Mouse (Mus musculus) heart, embryonic 16.5 days (tissue): ENCODE measurements around the gene Mark2. TPM values are rescaled to one million over a fixed set of nuclear protein-coding genes. Genes with fewer than 3 reads are reported as not detected.

Source experiments
- ATAC-seq: fragments of 200-750 bp; cut with Nextera tagmentation; replicated peaks from 2 replicates; pipeline ENCODE4 v1.8.0; 2017; ENCODE audit warnings: moderate number of reproducible peaks; ENCODE audit not compliant: insufficient read depth, low FRiP score; ENCODE audit errors: extremely low read depth
- H3K27ac ChIP-seq: fragments of 300-500 bp; sonication (generic); 2 replicates; pipeline ENCODE4 v1.5.1; 2014; ENCODE audit warnings: mild to moderate bottlenecking, low read length, control low read depth, moderate library complexity
- H3K27me3 ChIP-seq: fragments of 300-500 bp; sonication (generic); 2 replicates; pipeline ENCODE4 v1.6.1; 2014; ENCODE audit warnings: low read length, mixed read lengths; ENCODE audit not compliant: control insufficient read depth, insufficient read depth
- H3K36me3 ChIP-seq: fragments of 300-500 bp; sonication (generic); 2 replicates; pipeline ENCODE4 v1.6.1; 2014; ENCODE audit not compliant: control insufficient read depth, insufficient read depth
- H3K4me1 ChIP-seq: fragments of 300-500 bp; sonication (generic); 2 replicates; pipeline ENCODE4 v1.6.1; 2014; ENCODE audit warnings: low read length, mixed read lengths; ENCODE audit not compliant: control insufficient read depth, insufficient read depth
- H3K4me2 ChIP-seq: fragments of 300-500 bp; sonication (generic); 2 replicates; pipeline ENCODE4 v1.6.1; 2014; ENCODE audit warnings: low read depth, mild to moderate bottlenecking, control low read depth, low read length
- H3K4me3 ChIP-seq: fragments of 300-500 bp; sonication (generic); 2 replicates; pipeline ENCODE4 v1.5.1; 2014; ENCODE audit warnings: mild to moderate bottlenecking, control low read depth, low read length
- H3K9ac ChIP-seq: fragments of 300-500 bp; sonication (generic); 2 replicates; pipeline ENCODE4 v1.6.1; 2014; ENCODE audit warnings: low read length, control low read depth
- H3K9me3 ChIP-seq: fragments of 300-500 bp; sonication (generic); replicated peaks from 2 replicates; pipeline ENCODE4 v1.6.1; 2016; ENCODE audit warnings: low read length; ENCODE audit not compliant: control insufficient read depth
- whole genome bisulfite sequencing: fragments of 180-500 bp; shearing (Covaris S2); extraction: QIAGEN DNeasy Blood & Tissue Kit; methylation state at CpG from one replicate; pipeline ENCODE4 v1.1.7; 2014; 5-methylcytosine and 5-hydroxymethylcytosine counted together
- polyA plus RNA-seq: library from polyadenylated mRNA; unstranded; fragments of >200 nt; fragmentation: Nextera tagmentation; extraction: Ambion mirVana; gene quantifications from 2 replicates; pipeline ENCODE4 v1.2.1, GENCODE M21; 2015

Mark2 gene
- polyA plus RNA-seq, 1 experiment from 2014 or later: 32.4 TPM

GRCm38 (mm10) chr19:7294098-7294876 is 47.4 kb downstream of the Mark2 start:
- H3K27ac ChIP-seq: no peak overlapping the region; the same call in 1 of the 2 replicates
- H3K4me3 ChIP-seq: peak overlapping the region; percentile 36

GRCm38 (mm10) chr19:7291958-7292709 is 49.5 kb downstream of the Mark2 start:
- Histone ChIP-seq H3K27ac (no peak overlapping the region), H3K4me3 (no peak overlapping the region), H3K9me3 (no peaks in the 10 kb centered on the region), H3K36me3 (no peaks in the 10 kb centered on the region), H3K4me1 (peaks cover 42% of the 10 kb centered on the region), H3K4me2 (no peak overlapping the region), H3K9ac (no peak overlapping the region), H3K27me3 (no peaks in the 10 kb centered on the region)
- no peak for ATAC-seq
- WGBS: 85% methylated on average over 7 of the region's 7 CpGs

More at GRCm38 (mm10) chr19:7294098-7294876, 47.4 kb downstream of the Mark2 start:
- Histone ChIP-seq H3K36me3 (no peaks in the 10 kb centered on the region), H3K4me2 (peak overlapping the region; percentile 44), H3K9me3 (no peaks in the 10 kb centered on the region), H3K9ac (0 out of 2 replicates have a peak overlapping the region, but pooled peaks have one; percentile 24), H3K27me3 (no peaks in the 10 kb centered on the region), H3K4me1 (peaks cover 42% of the 10 kb centered on the region)
- 59% methylated on average over 8 of the region's 8 CpGs for WGBS
- ATAC-seq: no peak

- Histone ChIP-seq H3K27ac (no peak overlapping the region), H3K9me3 (no peaks in the 10 kb centered on the region), H3K27me3 (no peaks in the 10 kb centered on the region), H3K4me1 (peaks cover 28% of the 10 kb centered on the region), H3K9ac (no peak overlapping the region), H3K36me3 (peaks cover 19% of the 10 kb centered on the region), H3K4me2 (no peak overlapping the region), H3K4me3 (no peak overlapping the region)
- 5% methylated on average over 2 of the region's 2 CpGs for WGBS
- no peak for ATAC-seq
Measured at GRCm38 (mm10) chr19:7289767-7290166, 51.9 kb downstream of the Mark2 start.

- no peaks in the 10 kb centered on the region for H3K9me3 ChIP-seq
- no peak overlapping the region for H3K27ac ChIP-seq
- no peaks in the 10 kb centered on the region for H3K27me3 ChIP-seq
- H3K4me2 ChIP-seq: no peak overlapping the region
- no peak for ATAC-seq
- no peak overlapping the region for H3K9ac ChIP-seq
- peaks cover 14% of the 10 kb centered on the region for H3K4me1 ChIP-seq
- no peak overlapping the region for H3K4me3 ChIP-seq
- 82% methylated on average over 3 of the region's 3 CpGs for WGBS
- peaks cover 31% of the 10 kb centered on the region for H3K36me3 ChIP-seq
Measured at GRCm38 (mm10) chr19:7288288-7288687, 53.4 kb downstream of the Mark2 start.

- Histone ChIP-seq H3K27me3 (no peaks in the 10 kb centered on the region), H3K4me2 (no peak overlapping the region), H3K36me3 (peaks cover 46% of the 10 kb centered on the region), H3K27ac (no peak overlapping the region), H3K4me1 (peaks cover 9% of the 10 kb centered on the region; the same call in 1 of the 2 replicates), H3K4me3 (no peak overlapping the region), H3K9me3 (no peaks in the 10 kb centered on the region), H3K9ac (no peak overlapping the region)
- no peak for ATAC-seq
- 76% methylated on average over 12 of the region's 12 CpGs for WGBS
Measured at GRCm38 (mm10) chr19:7286563-7287315, 54.9 kb downstream of the Mark2 start.

- Histone ChIP-seq H3K4me2 (no peak overlapping the region), H3K27me3 (no peaks in the 10 kb centered on the region), H3K9ac (no peak overlapping the region), H3K4me1 (peaks cover 10% of the 10 kb centered on the region; the same call in 1 of the 2 replicates), H3K36me3 (peaks cover 48% of the 10 kb centered on the region), H3K9me3 (no peaks in the 10 kb centered on the region), H3K4me3 (no peak overlapping the region), H3K27ac (no peak overlapping the region)
- 85% methylated on average over 18 of the region's 18 CpGs for WGBS
- no peak for ATAC-seq
Measured at GRCm38 (mm10) chr19:7280557-7281330, 60.9 kb downstream of the Mark2 start.

GRCm38 (mm10) chr19:7279114-7279513 is 62.5 kb downstream of the Mark2 start:
- Histone ChIP-seq H3K9me3 (no peaks in the 10 kb centered on the region), H3K9ac (no peak overlapping the region), H3K27me3 (no peaks in the 10 kb centered on the region), H3K4me3 (no peak overlapping the region), H3K4me1 (peaks cover 21% of the 10 kb centered on the region), H3K36me3 (peaks cover 41% of the 10 kb centered on the region), H3K4me2 (no peak overlapping the region), H3K27ac (0 out of 2 replicates have a peak overlapping the region, but pooled peaks have one; percentile 25)
- ATAC-seq: peak; percentile 33; the same call in 1 of the 2 replicates
- 33% methylated on average over 6 of the region's 6 CpGs for WGBS

- Histone ChIP-seq H3K27ac (0 out of 2 replicates have a peak overlapping the region, but pooled peaks have one; percentile 25), H3K27me3 (no peaks in the 10 kb centered on the region), H3K4me2 (no peak overlapping the region), H3K36me3 (peaks cover 44% of the 10 kb centered on the region), H3K4me3 (no peak overlapping the region), H3K4me1 (peaks cover 21% of the 10 kb centered on the region), H3K9ac (no peak overlapping the region), H3K9me3 (no peaks in the 10 kb centered on the region)
- WGBS: 77% methylated on average over 6 of the region's 6 CpGs
- ATAC-seq: no peak
Measured at GRCm38 (mm10) chr19:7278200-7278906, 63.3 kb downstream of the Mark2 start.
